Mouse (Mus musculus) stomach, embryonic 14.5 days (tissue): ENCODE results near the gene Ncoa6. TPM values are rescaled to one million over a fixed set of nuclear protein-coding genes. Genes with fewer than 3 reads are reported as not detected.

ENCODE experiments used
- ATAC-seq: fragments of 200-750 bp; cut with Nextera tagmentation; 2 replicates; pipeline ENCODE4 v1.8.0; 2017; ENCODE audit warnings: low read depth, moderate TSS enrichment; ENCODE audit not compliant: insufficient number of reproducible peaks, insufficient read depth, low FRiP score
- H3K27ac ChIP-seq: fragments of 300-500 bp; sonication (generic); 2 replicates; pipeline ENCODE4 v1.5.1; 2014; ENCODE audit warnings: mild to moderate bottlenecking, low read length, moderate library complexity, mixed read lengths
- H3K27me3 ChIP-seq: fragments of 300-500 bp; sonication (generic); 2 replicates; pipeline ENCODE4 v1.6.1; 2014; ENCODE audit warnings: low read length, control low read depth, mixed read lengths; ENCODE audit not compliant: control insufficient read depth, insufficient read depth
- H3K36me3 ChIP-seq: fragments of 300-500 bp; sonication (generic); 2 replicates; pipeline ENCODE4 v1.6.1; 2014; ENCODE audit warnings: mild to moderate bottlenecking, control low read depth, low read length, moderate library complexity, mixed read lengths; ENCODE audit not compliant: control insufficient read depth, insufficient read depth
- H3K4me1 ChIP-seq: fragments of 300-500 bp; sonication (generic); 2 replicates; pipeline ENCODE4 v1.6.1; 2014; ENCODE audit warnings: low read length, control low read depth, mixed read lengths; ENCODE audit not compliant: control insufficient read depth, insufficient read depth
- H3K4me2 ChIP-seq: fragments of 300-500 bp; sonication (generic); replicated peaks from 2 replicates; pipeline ENCODE4 v1.6.1; 2014; ENCODE audit warnings: low read depth, low read length, control low read depth
- H3K4me3 ChIP-seq: fragments of 300-500 bp; sonication (generic); 2 replicates; pipeline ENCODE4 v1.5.1; 2014; ENCODE audit warnings: low read depth, low read length, control low read depth
- H3K9ac ChIP-seq: fragments of 300-500 bp; sonication (generic); replicated peaks from 2 replicates; pipeline ENCODE4 v1.6.1; 2014; ENCODE audit warnings: low read depth, mild to moderate bottlenecking, control low read depth, low read length, moderate library complexity, mixed read lengths
- H3K9me3 ChIP-seq: fragments of 300-500 bp; sonication (generic); 2 replicates; pipeline ENCODE4 v1.6.1; 2016; ENCODE audit warnings: low read depth, low read length, control low read depth; ENCODE audit not compliant: control insufficient read depth
- WGBS: fragments of 180-500 bp; shearing (Covaris S2); extraction: QIAGEN DNeasy Blood & Tissue Kit; methylation state at CpG from one replicate; pipeline ENCODE4 v1.1.7; 2014; 5-methylcytosine and 5-hydroxymethylcytosine counted together
- polyA plus RNA-seq: library from polyadenylated mRNA; unstranded; fragments of >200 nt; fragmentation: Nextera tagmentation; extraction: Ambion mirVana; gene quantifications from 2 replicates; pipeline ENCODE4 v1.2.1, GENCODE M21; 2014

Gene Ncoa6
- polyA plus RNA-seq, 1 experiment from 2014 or later = 35.6 TPM

GRCm38 (mm10) chr2:155382332-155382700, 91.4 kb downstream of the Ncoa6 start:
- ATAC-seq = no peak; the same call in 1 of the 2 replicates

GRCm38 (mm10) chr2:155381643-155382331, 91.9 kb downstream of the Ncoa6 start:
- WGBS = under 1% methylated on average over 68 of the region's 68 CpGs
- peak overlapping the region; percentile 77 for H3K9ac ChIP-seq
- peaks cover 7% of the 10 kb centered on the region; the same call in 1 of the 2 replicates for H3K4me1 ChIP-seq
- H3K4me2 ChIP-seq = peak overlapping the region; percentile 86
- H3K27me3 ChIP-seq = no peaks in the 10 kb centered on the region
- no peaks in the 10 kb centered on the region; the same call in 1 of the 2 replicates for H3K36me3 ChIP-seq
- peak; percentile 92 for ATAC-seq
- no peaks in the 10 kb centered on the region for H3K9me3 ChIP-seq
- H3K27ac ChIP-seq = peak overlapping the region; percentile 95
- peak overlapping the region; percentile 86 for H3K4me3 ChIP-seq

More at GRCm38 (mm10) chr2:155382332-155382700, 91.4 kb downstream of the Ncoa6 start:
- no peaks in the 10 kb centered on the region for H3K27me3 ChIP-seq
- no peaks in the 10 kb centered on the region; the same call in 1 of the 2 replicates for H3K36me3 ChIP-seq
- peaks cover 7% of the 10 kb centered on the region; the same call in 1 of the 2 replicates for H3K4me1 ChIP-seq
- peak overlapping the region; percentile 86 for H3K4me3 ChIP-seq
- H3K9me3 ChIP-seq = no peaks in the 10 kb centered on the region
- WGBS = 18% methylated on average over 6 of the region's 6 CpGs
- H3K27ac ChIP-seq = peak overlapping the region; percentile 95
- peak overlapping the region; percentile 86 for H3K4me2 ChIP-seq
- peak overlapping the region; percentile 77; the same call in 1 of the 2 replicates for H3K9ac ChIP-seq

- no peaks in the 10 kb centered on the region for H3K9me3 ChIP-seq
- WGBS = 0% methylated on average over 11 of the region's 11 CpGs
- peak overlapping the region; percentile 77; the same call in 1 of the 2 replicates for H3K9ac ChIP-seq
- ATAC-seq = no peak
- no peaks in the 10 kb centered on the region for H3K27me3 ChIP-seq
- H3K4me3 ChIP-seq = peak overlapping the region; percentile 86
- H3K36me3 ChIP-seq = no peaks in the 10 kb centered on the region; the same call in 1 of the 2 replicates
- peak overlapping the region; percentile 95; the same call in 1 of the 2 replicates for H3K27ac ChIP-seq
- peak overlapping the region; percentile 86 for H3K4me2 ChIP-seq
- peaks cover 7% of the 10 kb centered on the region; the same call in 1 of the 2 replicates for H3K4me1 ChIP-seq
Measured at GRCm38 (mm10) chr2:155381060-155381437, 92.6 kb downstream of the Ncoa6 start.

GRCm38 (mm10) chr2:155380261-155381059, 93.2 kb downstream of the Ncoa6 start, which contains the start of gene Trp53inp2:
Gene Trp53inp2, plus strand, starts transcription at chr2:155381059.
- no peaks in the 10 kb centered on the region for H3K27me3 ChIP-seq
- H3K4me3 ChIP-seq = peak within 1 kb of the TSS; percentile 86
- peak within 1 kb of the TSS; percentile 77 for H3K9ac ChIP-seq
- H3K4me2 ChIP-seq = peak within 1 kb of the TSS; percentile 86
- H3K4me1 ChIP-seq = peaks cover 7% of the 10 kb centered on the region; the same call in 1 of the 2 replicates
- H3K27ac ChIP-seq = peak within 1 kb of the TSS; percentile 95
- H3K36me3 ChIP-seq = no peaks in the 10 kb centered on the region; the same call in 1 of the 2 replicates
- no peaks in the 10 kb centered on the region for H3K9me3 ChIP-seq
- no peak for ATAC-seq
- WGBS = 53% methylated on average over 8 of the region's 8 CpGs

- H3K27me3 ChIP-seq = no peaks in the 10 kb centered on the region
- H3K36me3 ChIP-seq = no peaks in the 10 kb centered on the region
- no peak overlapping the region for H3K9ac ChIP-seq
- 74% methylated on average over 10 of the region's 10 CpGs for WGBS
- H3K27ac ChIP-seq = no peak overlapping the region
- ATAC-seq = no peak
- no peaks in the 10 kb centered on the region for H3K9me3 ChIP-seq
- H3K4me2 ChIP-seq = no peak overlapping the region
- 0 out of 2 replicates have a peak, but pooled peaks cover 3% of the 10 kb centered on the region for H3K4me1 ChIP-seq
- H3K4me3 ChIP-seq = no peak overlapping the region
Measured at GRCm38 (mm10) chr2:155376191-155376590, 97.5 kb downstream of the Ncoa6 start.

GRCm38 (mm10) chr2:155374521-155374920, 99.2 kb downstream of the Ncoa6 start:
- no peak overlapping the region for H3K4me2 ChIP-seq
- no peak overlapping the region for H3K27ac ChIP-seq
- no peak for ATAC-seq
- no peak overlapping the region for H3K9ac ChIP-seq
- H3K9me3 ChIP-seq = no peaks in the 10 kb centered on the region
- H3K4me1 ChIP-seq = no peaks in the 10 kb centered on the region
- no peaks in the 10 kb centered on the region for H3K27me3 ChIP-seq
- H3K4me3 ChIP-seq = no peak overlapping the region
- H3K36me3 ChIP-seq = no peaks in the 10 kb centered on the region

GRCm38 (mm10) chr2:155373886-155374285, 99.8 kb downstream of the Ncoa6 start:
- Histone ChIP-seq H3K9me3 (no peaks in the 10 kb centered on the region), H3K4me3 (no peak overlapping the region), H3K4me2 (no peak overlapping the region), H3K27ac (no peak overlapping the region), H3K4me1 (no peaks in the 10 kb centered on the region), H3K9ac (no peak overlapping the region), H3K27me3 (no peaks in the 10 kb centered on the region), H3K36me3 (no peaks in the 10 kb centered on the region)
- no peak for ATAC-seq
- 72% methylated on average over 1 of the region's 1 CpGs for WGBS

- no peak overlapping the region for H3K27ac ChIP-seq
- no peaks in the 10 kb centered on the region for H3K9me3 ChIP-seq
- ATAC-seq = no peak
- no peak overlapping the region for H3K4me3 ChIP-seq
- no peak overlapping the region for H3K9ac ChIP-seq
- no peaks in the 10 kb centered on the region for H3K36me3 ChIP-seq
- no peaks in the 10 kb centered on the region for H3K27me3 ChIP-seq
- H3K4me2 ChIP-seq = no peak overlapping the region
- no peaks in the 10 kb centered on the region for H3K4me1 ChIP-seq
- 59% methylated on average over 1 of the region's 1 CpGs for WGBS
Measured at GRCm38 (mm10) chr2:155373302-155373701, 100.4 kb downstream of the Ncoa6 start.
